10 mouse cellular contexts compared by ENCODE assay signal in genomic region chr12:110537751-110538150, GRCm38 (mm10).
A peak's percentile ranks its signal among the peaks of the same experiment; 100 is the strongest.
DNase-seq lines count a peak whose midpoint lies in the region; ATAC-seq lines count a peak whose summit lies in the region.
"Had no signal": no experiment of that assay in that cellular context is flagged by ENCODE, and none has a peak within 500 bp of the region (broad histone marks: within the 10 kb centered on the region; RNA-seq: fewer than 3 reads in every experiment).

No protein-coding gene starts in this region.

- no peak overlapping the region for H3K4me3 ChIP-seq in limb, embryonic 11.5 days (ENCODE audit: low read depth, low read length)
- no peak overlapping the region for H3K4me3 ChIP-seq in limb, embryonic 10.5 days
- H3K4me3 ChIP-seq in midbrain, embryonic 13.5 days (replicated peaks), result no peak overlapping the region
- H3K4me3 ChIP-seq: erythroblast, embryonic 14.5 days; midbrain, embryonic 12.5 days had no signal

- peak; percentile 28 for DNase-seq in cerebellum, adult 8-10 months
- no peak for DNase-seq in cerebellum, adult 11-12 months
- DNase-seq in limb, embryonic 11.5 days (ENCODE audit: low spot score), result peak; percentile 30
- no peak for DNase-seq in limb, embryonic 10.5 days (ENCODE audit: low spot score)
- DNase-seq in cerebellum, postnatal 36 days, result peak; percentile 42 to 46
- DNase-seq in kidney, postnatal 4 days, result peak; percentile 28 to 43

- no peak for ATAC-seq in limb, embryonic 11.5 days (ENCODE audit: insufficient number of reproducible peaks, low FRiP score, low TSS enrichment, low read depth)
- ATAC-seq in midbrain, embryonic 13.5 days, result no peak
- ATAC-seq in activated CD4-positive, CD25-positive, alpha-beta regulatory T cell, adult 4 months, result no peak

- no peak overlapping the region for H3K27ac ChIP-seq in limb, embryonic 11.5 days (replicated peaks; ENCODE audit: low read depth, low read length)
- H3K27ac ChIP-seq in limb, embryonic 10.5 days, result no peak overlapping the region
- H3K27ac ChIP-seq in midbrain, embryonic 13.5 days, result no peak overlapping the region
- H3K27ac ChIP-seq: midbrain, embryonic 12.5 days had no signal

- H3K4me2 ChIP-seq in limb, embryonic 11.5 days (ENCODE audit: low read depth, severe bottlenecking), result no peak overlapping the region
- H3K4me2 ChIP-seq in midbrain, embryonic 13.5 days (replicated peaks), result no peak overlapping the region
- H3K4me2 ChIP-seq: midbrain, embryonic 12.5 days had no signal

- peaks cover 5% of the 10 kb centered on the region; the same call in 1 of the 2 replicates for H3K4me1 ChIP-seq in limb, embryonic 11.5 days (ENCODE audit: control insufficient read depth, insufficient read depth, low read length)
- H3K4me1 ChIP-seq in limb, embryonic 10.5 days, result peaks cover 10% of the 10 kb centered on the region
- H3K4me1 ChIP-seq in midbrain, embryonic 13.5 days (replicated peaks), result peaks cover 12% of the 10 kb centered on the region
- H3K4me1 ChIP-seq: midbrain, embryonic 12.5 days had no signal

- H3K9ac ChIP-seq in limb, embryonic 11.5 days (ENCODE audit: low read length), result no peak overlapping the region
- H3K9ac ChIP-seq in midbrain, embryonic 13.5 days (replicated peaks), result no peak overlapping the region
- H3K9ac ChIP-seq: midbrain, embryonic 12.5 days had no signal

- WGBS in limb, embryonic 11.5 days, result 49% methylated on average over 8 of the region's 8 CpGs
- 71% methylated on average over 8 of the region's 8 CpGs for WGBS in limb, embryonic 10.5 days
- 95% methylated on average over 8 of the region's 8 CpGs for WGBS in midbrain, embryonic 13.5 days

- H3K27me3 ChIP-seq in limb, embryonic 11.5 days (ENCODE audit: control insufficient read depth, insufficient read depth, low read length), result no peaks in the 10 kb centered on the region; the same call in 1 of the 2 replicates
- no peaks in the 10 kb centered on the region for H3K27me3 ChIP-seq in limb, embryonic 10.5 days (ENCODE audit: low read depth, poor library complexity, severe bottlenecking)
- H3K27me3 ChIP-seq in midbrain, embryonic 13.5 days, result no peaks in the 10 kb centered on the region
- H3K27me3 ChIP-seq: midbrain, embryonic 12.5 days had no signal

- H3K36me3 ChIP-seq in limb, embryonic 11.5 days (ENCODE audit: control insufficient read depth, insufficient read depth, low read length), result no peaks in the 10 kb centered on the region
- H3K36me3 ChIP-seq in limb, embryonic 10.5 days, result peaks cover 2% of the 10 kb centered on the region; the same call in 1 of the 2 replicates
- H3K36me3 ChIP-seq in midbrain, embryonic 13.5 days, result no peaks in the 10 kb centered on the region

- H3K9me3 ChIP-seq in limb, embryonic 11.5 days (ENCODE audit: control insufficient read depth, low read length), result no peaks in the 10 kb centered on the region
- no peaks in the 10 kb centered on the region for H3K9me3 ChIP-seq in limb, embryonic 10.5 days (replicated peaks)
- H3K9me3 ChIP-seq in midbrain, embryonic 13.5 days, result no peaks in the 10 kb centered on the region
- H3K9me3 ChIP-seq: midbrain, embryonic 12.5 days had no signal

Comparison
In these comparisons a context has a peak if more than half of its experiments do, and no peak if none do; other contexts are left out.
1. DNase-seq: peak in cerebellum, adult 8-10 months (single experiment), limb, embryonic 11.5 days (single experiment), cerebellum, postnatal 36 days (2 of 2) and kidney, postnatal 4 days (2 of 2); none in cerebellum, adult 11-12 months (single experiment) and limb, embryonic 10.5 days (single experiment).